Mouse (Mus musculus): Measurements from ENCODE around the gene Chic1.

Gene Chic1

GRCm38 (mm10) chrX:103438023-103438422, 81.7 kb downstream of the Chic1 start:
- no peak for DNase-seq

GRCm38 (mm10) chrX:103440803-103441202, 84.5 kb downstream of the Chic1 start:
- DNase-seq: peak; percentile 29 to 31

GRCm38 (mm10) chrX:103443755-103444154, 87.5 kb downstream of the Chic1 start:
- DNase-seq: peak in 1 of 2 experiments; percentile 15
